Mouse (Mus musculus) cerebellum, adult 8-10 months (tissue): ENCODE measurements around the gene Ascl1.

Source experiments
- DNase-seq: peaks from one replicate; pipeline ENCODE4 v3.0.0; 2022

Gene Ascl1

GRCm38 (mm10) chr10:87493576-87493975 is at the start of gene Ascl1:
Ascl1 (minus strand) TSS chr10:87493660.
- no peak for DNase-seq

- DNase-seq = no peak
These were observed 40.7 kb upstream of the Ascl1 start for GRCm38 (mm10) chr10:87534172-87534571.

GRCm38 (mm10) chr10:87521646-87522045 is 28.2 kb upstream of the Ascl1 start, which contains the start of gene Pah:
Pah (plus strand) TSS chr10:87521795.
- DNase-seq = no peak

GRCm38 (mm10) chr10:87520401-87521116 is 27.1 kb upstream of the Ascl1 start:
- no peak for DNase-seq

GRCm38 (mm10) chr10:87518585-87518984 is 25.1 kb upstream of the Ascl1 start:
- no peak for DNase-seq

- no peak for DNase-seq
These were observed 19.6 kb upstream of the Ascl1 start for GRCm38 (mm10) chr10:87513052-87513451.

- no peak for DNase-seq
These were observed 15.1 kb upstream of the Ascl1 start for GRCm38 (mm10) chr10:87508581-87508980.

- peak; percentile 32 for DNase-seq
These were observed 10.5 kb upstream of the Ascl1 start for GRCm38 (mm10) chr10:87503946-87504345.

GRCm38 (mm10) chr10:87502283-87502682 is 8.8 kb upstream of the Ascl1 start:
- no peak for DNase-seq

- no peak for DNase-seq
These were observed 8.2 kb upstream of the Ascl1 start for GRCm38 (mm10) chr10:87501659-87502042.

- no peak for DNase-seq
These were observed 7.6 kb upstream of the Ascl1 start for GRCm38 (mm10) chr10:87500926-87501658.

- DNase-seq = no peak
These were observed 3.6 kb upstream of the Ascl1 start for GRCm38 (mm10) chr10:87497056-87497455.

- no peak for DNase-seq
These were observed 1.1 kb upstream of the Ascl1 start for GRCm38 (mm10) chr10:87494596-87494995.

GRCm38 (mm10) chr10:87494176-87494575 is 716 bp upstream of the Ascl1 start:
- DNase-seq = no peak

- no peak for DNase-seq
These were observed 554 bp downstream of the Ascl1 start for GRCm38 (mm10) chr10:87492661-87493551.

GRCm38 (mm10) chr10:87492332-87492660 is 1.2 kb downstream of the Ascl1 start:
- no peak for DNase-seq

- no peak for DNase-seq
These were observed 1.9 kb downstream of the Ascl1 start for GRCm38 (mm10) chr10:87491485-87492040.

GRCm38 (mm10) chr10:87490328-87490727 is 3.1 kb downstream of the Ascl1 start:
- DNase-seq = no peak

GRCm38 (mm10) chr10:87489246-87490009 is 4.0 kb downstream of the Ascl1 start:
- no peak for DNase-seq

- DNase-seq = no peak
These were observed 4.9 kb downstream of the Ascl1 start for GRCm38 (mm10) chr10:87488429-87489145.
